Mouse (Mus musculus): ENCODE results near the gene Sae1. TPM values are rescaled to one million over a fixed set of nuclear protein-coding genes. Genes with fewer than 3 reads are reported as not detected.

The Sae1 gene
- polyA plus RNA-seq, 1 experiment, result 61.0 TPM

DNA sequence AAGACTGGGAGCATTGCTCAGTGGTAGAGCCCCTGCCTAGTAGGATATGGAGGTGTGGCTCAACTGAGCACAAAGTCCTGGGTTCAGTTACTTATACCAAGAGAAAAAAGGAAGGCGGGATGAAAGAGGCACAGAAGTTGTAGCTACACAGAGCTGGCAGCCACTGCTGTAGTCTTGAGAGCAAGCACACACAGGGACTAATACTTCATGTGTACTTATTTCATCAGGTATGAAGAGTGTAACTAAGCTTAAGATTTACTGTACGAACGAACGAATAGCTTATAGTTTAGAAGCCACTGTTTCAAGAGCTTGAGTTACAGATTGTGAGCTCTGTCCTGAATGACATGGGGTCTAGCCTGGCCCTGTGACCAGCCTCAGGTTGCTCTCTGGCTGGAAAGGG lies 68.4 kb downstream of the Sae1 start:
- H3K27ac ChIP-seq (ENCODE audit: control insufficient read depth, insufficient read depth, low read length), result no peak overlapping the region
- peaks cover 3% of the 10 kb centered on the region for H3K4me1 ChIP-seq (replicated peaks; ENCODE audit: control insufficient read depth, insufficient read depth, low read length)
- no peak overlapping the region for H3K4me3 ChIP-seq (ENCODE audit: control insufficient read depth, insufficient read depth, low read length)
- TF ChIP-seq POLR2A (IDR thresholded peaks at IDR 0.05; ENCODE audit: control insufficient read depth, extremely low read depth, insufficient read depth, low read length, poor library complexity) (no peak), CTCF (IDR thresholded peaks at IDR 0.05; ENCODE audit: borderline replicate concordance, control insufficient read depth, extremely low read depth, insufficient read depth, low read length, poor library complexity) (no peak)
- no peak for DNase-seq
- H3K27me3 ChIP-seq (ENCODE audit: control insufficient read depth, insufficient read depth, low read length), result no peaks in the 10 kb centered on the region
- peaks cover 6% of the 10 kb centered on the region; the same call in 1 of the 2 replicates for H3K36me3 ChIP-seq (ENCODE audit: control insufficient read depth, insufficient read depth, low read length)
- WGBS, result 96% methylated on average over 4 of the region's 4 CpGs

DNA sequence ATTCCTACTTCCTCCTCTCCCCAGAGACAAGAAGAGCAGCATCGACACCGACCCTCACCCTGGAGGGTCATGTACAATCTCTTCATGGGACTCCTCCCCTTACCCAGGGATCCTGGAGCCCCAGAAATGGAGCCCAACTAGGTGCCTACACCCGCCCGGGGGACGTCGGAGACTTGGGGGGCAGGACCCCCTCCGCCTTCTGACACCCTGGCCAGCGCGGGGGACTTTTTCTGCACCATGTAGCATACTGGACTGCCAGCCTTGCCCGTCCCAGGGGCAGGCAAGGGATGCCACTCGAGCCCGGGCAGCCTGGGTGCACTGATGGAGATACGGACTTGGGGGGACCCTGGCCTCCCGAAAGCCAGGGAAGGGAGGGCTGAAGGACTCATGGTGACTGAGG lies 70.5 kb downstream of the Sae1 start:
- Histone ChIP-seq H3K36me3 (ENCODE audit: control insufficient read depth, insufficient read depth, low read length) (peaks cover 6% of the 10 kb centered on the region; the same call in 1 of the 2 replicates), H3K4me1 (replicated peaks; ENCODE audit: control insufficient read depth, insufficient read depth, low read length) (peaks cover 22% of the 10 kb centered on the region), H3K4me3 (ENCODE audit: control insufficient read depth, insufficient read depth, low read length) (no peak overlapping the region), H3K27ac (ENCODE audit: control insufficient read depth, insufficient read depth, low read length) (no peak overlapping the region), H3K27me3 (ENCODE audit: control insufficient read depth, insufficient read depth, low read length) (peaks cover 4% of the 10 kb centered on the region; the same call in 1 of the 2 replicates)
- no peak for TF ChIP-seq CTCF (IDR thresholded peaks at IDR 0.05; ENCODE audit: borderline replicate concordance, control insufficient read depth, extremely low read depth, insufficient read depth, low read length, poor library complexity)
- no peak for TF ChIP-seq POLR2A (IDR thresholded peaks at IDR 0.05; ENCODE audit: control insufficient read depth, extremely low read depth, insufficient read depth, low read length, poor library complexity)
- WGBS, result 93% methylated on average over 14 of the region's 14 CpGs
- no peak for DNase-seq

GRCm38 (mm10) chr7:16315222-16315759 lies 72.3 kb downstream of the Sae1 start:
- peaks cover 6% of the 10 kb centered on the region; the same call in 1 of the 2 replicates for H3K36me3 ChIP-seq (ENCODE audit: control insufficient read depth, insufficient read depth, low read length)
- peaks cover 40% of the 10 kb centered on the region for H3K4me1 ChIP-seq (replicated peaks; ENCODE audit: control insufficient read depth, insufficient read depth, low read length)
- DNase-seq, result no peak
- no peak for TF ChIP-seq CTCF (IDR thresholded peaks at IDR 0.05; ENCODE audit: borderline replicate concordance, control insufficient read depth, extremely low read depth, insufficient read depth, low read length, poor library complexity)
- TF ChIP-seq POLR2A (IDR thresholded peaks at IDR 0.05; ENCODE audit: control insufficient read depth, extremely low read depth, insufficient read depth, low read length, poor library complexity), result no peak
- no peak overlapping the region for H3K4me3 ChIP-seq (ENCODE audit: control insufficient read depth, insufficient read depth, low read length)
- WGBS, result 75% methylated on average over 4 of the region's 4 CpGs
- H3K27ac ChIP-seq (ENCODE audit: control insufficient read depth, insufficient read depth, low read length), result no peak overlapping the region
- H3K27me3 ChIP-seq (ENCODE audit: control insufficient read depth, insufficient read depth, low read length), result peaks cover 10% of the 10 kb centered on the region; the same call in 1 of the 2 replicates

DNA sequence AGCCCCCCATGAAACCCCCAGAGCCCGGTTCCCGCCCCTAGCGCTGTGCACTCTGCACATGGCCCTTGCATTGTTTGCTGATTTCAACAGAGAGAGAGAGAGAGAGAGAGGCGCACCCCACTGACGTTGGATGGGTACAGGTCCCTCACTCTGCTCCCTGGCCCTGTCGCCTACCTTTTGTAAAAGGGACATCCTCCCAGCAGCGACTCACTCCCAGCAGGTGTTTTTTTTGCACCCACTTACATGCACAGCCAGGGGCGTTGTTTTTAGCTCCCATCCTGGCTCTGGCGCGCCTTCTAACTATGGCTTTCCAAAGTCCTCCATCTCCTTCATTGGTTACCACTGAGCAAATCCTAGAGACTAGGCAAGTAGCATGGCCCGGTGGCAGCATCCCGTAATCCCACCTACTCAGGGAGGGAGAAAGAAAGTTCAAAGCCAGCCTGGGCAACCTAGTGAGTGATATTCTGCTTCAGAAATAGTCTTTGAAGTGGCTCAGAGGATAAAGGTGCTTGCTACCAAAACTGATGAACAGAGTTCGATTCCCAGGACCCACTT lies 73.3 kb downstream of the Sae1 start:
- no peak overlapping the region for H3K27ac ChIP-seq (ENCODE audit: control insufficient read depth, insufficient read depth, low read length)
- H3K4me3 ChIP-seq (ENCODE audit: control insufficient read depth, insufficient read depth, low read length), result no peak overlapping the region
- H3K27me3 ChIP-seq (ENCODE audit: control insufficient read depth, insufficient read depth, low read length), result peaks cover 10% of the 10 kb centered on the region; the same call in 1 of the 2 replicates
- no peak for TF ChIP-seq POLR2A (IDR thresholded peaks at IDR 0.05; ENCODE audit: control insufficient read depth, extremely low read depth, insufficient read depth, low read length, poor library complexity)
- TF ChIP-seq CTCF (IDR thresholded peaks at IDR 0.05; ENCODE audit: borderline replicate concordance, control insufficient read depth, extremely low read depth, insufficient read depth, low read length, poor library complexity), result no peak; the same call in 1 of the 2 replicates
- H3K4me1 ChIP-seq (replicated peaks; ENCODE audit: control insufficient read depth, insufficient read depth, low read length), result peaks cover 44% of the 10 kb centered on the region
- DNase-seq, result no peak
- WGBS, result 37% methylated on average over 13 of the region's 13 CpGs
- peaks cover 6% of the 10 kb centered on the region; the same call in 1 of the 2 replicates for H3K36me3 ChIP-seq (ENCODE audit: control insufficient read depth, insufficient read depth, low read length)

DNA sequence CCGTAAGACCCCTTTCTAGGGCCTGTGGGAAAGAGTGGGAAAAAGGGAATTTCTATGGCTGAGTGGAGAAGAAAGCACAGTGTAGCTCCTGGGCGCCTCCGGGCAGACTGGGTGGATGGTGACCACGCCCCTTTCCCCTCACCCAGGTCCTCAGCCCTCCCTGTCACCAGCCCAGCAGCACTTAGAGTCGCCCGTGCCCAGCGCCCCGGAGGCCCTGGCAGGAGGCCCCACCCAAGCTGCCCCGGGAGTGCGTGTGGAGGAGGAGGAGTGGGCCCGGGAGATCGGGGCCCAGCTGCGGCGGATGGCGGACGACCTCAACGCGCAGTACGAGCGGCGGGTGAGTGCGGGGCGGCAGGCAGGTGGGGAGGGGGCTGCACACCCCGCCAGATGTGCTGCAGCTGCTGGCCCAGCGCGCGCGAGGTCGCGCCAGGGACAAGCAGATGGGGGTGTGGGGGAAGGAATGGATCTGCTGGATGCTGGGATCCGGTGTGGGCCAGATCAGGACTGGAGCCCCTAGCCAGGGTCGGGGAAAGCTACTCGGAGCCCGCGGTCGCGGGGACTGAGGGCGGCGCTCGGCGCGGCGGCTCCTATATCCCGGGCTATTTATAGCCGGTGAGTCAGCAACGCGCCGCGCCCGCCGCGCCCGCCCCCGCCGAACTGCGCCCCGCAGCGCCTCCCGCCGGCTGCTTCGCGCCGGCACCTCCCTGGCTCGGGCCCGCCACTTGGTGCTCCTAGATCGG lies 74.0 kb downstream of the Sae1 start:
- under 1% methylated on average over 66 of the region's 66 CpGs for WGBS
- Histone ChIP-seq H3K4me1 (replicated peaks; ENCODE audit: control insufficient read depth, insufficient read depth, low read length) (peaks cover 50% of the 10 kb centered on the region), H3K4me3 (ENCODE audit: control insufficient read depth, insufficient read depth, low read length) (peak overlapping the region; percentile 39), H3K27ac (ENCODE audit: control insufficient read depth, insufficient read depth, low read length) (no peak overlapping the region), H3K36me3 (ENCODE audit: control insufficient read depth, insufficient read depth, low read length) (peaks cover 6% of the 10 kb centered on the region; the same call in 1 of the 2 replicates), H3K27me3 (ENCODE audit: control insufficient read depth, insufficient read depth, low read length) (peaks cover 10% of the 10 kb centered on the region; the same call in 1 of the 2 replicates)
- TF ChIP-seq CTCF (IDR thresholded peaks at IDR 0.05; ENCODE audit: borderline replicate concordance, control insufficient read depth, extremely low read depth, insufficient read depth, low read length, poor library complexity) (0 out of 2 replicates have a peak, but pooled peaks have one; percentile 62), POLR2A (IDR thresholded peaks at IDR 0.05; ENCODE audit: control insufficient read depth, extremely low read depth, insufficient read depth, low read length, poor library complexity) (0 out of 2 replicates have a peak, but pooled peaks have one; percentile 7)
- peak; percentile 52 for DNase-seq

DNA sequence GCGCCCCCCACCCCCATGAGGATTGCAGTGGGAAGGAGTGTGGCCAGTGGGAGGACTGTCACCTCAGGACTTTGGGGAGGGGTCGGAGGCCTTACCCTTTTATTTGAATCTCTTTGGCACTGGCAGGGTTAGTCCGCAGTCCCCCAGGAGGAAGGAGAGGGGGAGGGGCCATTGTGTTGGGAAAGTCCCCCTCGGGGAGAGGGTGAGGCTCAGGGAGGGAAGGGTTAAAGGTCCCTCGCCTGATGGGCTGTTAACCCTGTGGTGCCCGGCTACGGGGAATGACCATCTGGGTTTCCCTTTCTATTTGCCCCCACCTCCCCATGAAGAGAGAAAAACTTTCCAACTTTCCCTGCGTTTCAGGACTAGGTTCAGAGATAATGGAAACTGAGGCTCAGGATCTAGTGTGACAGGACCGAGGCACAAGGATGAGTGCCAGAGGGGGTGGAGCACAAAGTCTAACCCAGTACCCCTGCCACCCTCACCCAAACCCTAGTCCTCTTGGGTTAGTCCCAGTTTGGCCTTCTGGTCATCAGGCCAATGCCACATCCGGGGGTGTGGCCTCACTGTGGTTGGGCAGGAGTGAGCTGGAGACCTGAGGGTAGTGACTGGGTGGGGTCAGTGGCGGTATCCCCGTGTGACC lies 74.8 kb downstream of the Sae1 start:
- peak overlapping the region; percentile 5; the same call in 1 of the 2 replicates for H3K27ac ChIP-seq (ENCODE audit: control insufficient read depth, insufficient read depth, low read length)
- WGBS, result 5% methylated on average over 12 of the region's 12 CpGs
- peak overlapping the region; percentile 74; the same call in 1 of the 2 replicates for H3K4me3 ChIP-seq (ENCODE audit: control insufficient read depth, insufficient read depth, low read length)
- H3K4me1 ChIP-seq (replicated peaks; ENCODE audit: control insufficient read depth, insufficient read depth, low read length), result peaks cover 54% of the 10 kb centered on the region
- DNase-seq, result peak; percentile 46
- H3K27me3 ChIP-seq (ENCODE audit: control insufficient read depth, insufficient read depth, low read length), result peaks cover 10% of the 10 kb centered on the region; the same call in 1 of the 2 replicates
- H3K36me3 ChIP-seq (ENCODE audit: control insufficient read depth, insufficient read depth, low read length), result peaks cover 5% of the 10 kb centered on the region; the same call in 1 of the 2 replicates
- TF ChIP-seq CTCF (IDR thresholded peaks at IDR 0.05; ENCODE audit: borderline replicate concordance, control insufficient read depth, extremely low read depth, insufficient read depth, low read length, poor library complexity) (no peak), POLR2A (IDR thresholded peaks at IDR 0.05; ENCODE audit: control insufficient read depth, extremely low read depth, insufficient read depth, low read length, poor library complexity) (no peak)

Measured in thymus, adult 2 months (tissue).